Mouse (Mus musculus) embryonic fibroblast, embryonic 13.5 days (primary cell): Measurements from ENCODE around the gene Cmtm2b.

ENCODE experiments used
- CTCF ChIP-seq: IDR thresholded peaks from 2 replicates; pipeline ENCODE4 v1.5.1; 2011; ENCODE audit warnings: mild to moderate bottlenecking, control low read depth, low read length, moderate library complexity, borderline replicate concordance; ENCODE audit not compliant: insufficient read depth
- POLR2A ChIP-seq: IDR thresholded peaks from 2 replicates; pipeline ENCODE4 v1.6.1; 2011; ENCODE audit warnings: low read depth, mild to moderate bottlenecking, control low read depth, low read length, moderate library complexity

DNA sequence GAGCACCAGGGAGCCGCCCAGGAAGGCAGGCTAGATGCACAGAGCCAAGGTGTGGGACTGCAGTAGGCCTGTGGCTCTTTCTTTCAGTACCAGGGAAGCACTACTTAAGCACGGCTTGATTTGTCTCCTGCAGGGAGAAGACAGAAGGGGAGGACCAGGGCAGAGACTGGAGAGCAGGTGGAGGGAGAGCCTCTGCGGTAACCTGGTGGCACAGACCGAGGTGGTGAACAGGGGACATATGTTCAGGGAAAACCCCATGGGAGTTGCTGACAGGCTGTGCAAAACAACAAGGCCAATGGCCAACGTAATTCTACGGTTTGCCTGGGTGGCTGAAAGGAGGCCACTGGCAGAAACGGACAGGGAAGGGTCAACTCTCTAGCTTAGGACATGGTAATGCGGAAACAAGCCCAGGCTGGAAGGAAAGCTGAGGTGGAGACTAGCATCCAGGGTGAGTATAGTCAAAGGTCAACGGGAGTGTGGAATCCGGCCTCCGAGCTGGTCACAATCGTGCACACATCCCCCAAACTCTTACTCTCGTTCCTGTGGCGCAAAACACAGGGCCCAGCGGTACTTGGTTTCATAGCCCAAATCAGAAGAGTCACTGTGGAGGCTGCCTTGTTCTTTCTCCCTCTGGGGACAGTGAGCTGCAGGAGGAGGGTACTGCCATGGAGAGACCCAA lies 37.9 kb downstream of the Cmtm2b start:
- TF ChIP-seq POLR2A = no peak
- no peak for TF ChIP-seq CTCF
